Mouse (Mus musculus) thymus, postnatal 14 days (tissue): Measurements from ENCODE around the gene Tpst2.

Experiments
- DNase-seq: peaks from one replicate; pipeline ENCODE4 v3.0.0; 2021

Gene Tpst2

DNA sequence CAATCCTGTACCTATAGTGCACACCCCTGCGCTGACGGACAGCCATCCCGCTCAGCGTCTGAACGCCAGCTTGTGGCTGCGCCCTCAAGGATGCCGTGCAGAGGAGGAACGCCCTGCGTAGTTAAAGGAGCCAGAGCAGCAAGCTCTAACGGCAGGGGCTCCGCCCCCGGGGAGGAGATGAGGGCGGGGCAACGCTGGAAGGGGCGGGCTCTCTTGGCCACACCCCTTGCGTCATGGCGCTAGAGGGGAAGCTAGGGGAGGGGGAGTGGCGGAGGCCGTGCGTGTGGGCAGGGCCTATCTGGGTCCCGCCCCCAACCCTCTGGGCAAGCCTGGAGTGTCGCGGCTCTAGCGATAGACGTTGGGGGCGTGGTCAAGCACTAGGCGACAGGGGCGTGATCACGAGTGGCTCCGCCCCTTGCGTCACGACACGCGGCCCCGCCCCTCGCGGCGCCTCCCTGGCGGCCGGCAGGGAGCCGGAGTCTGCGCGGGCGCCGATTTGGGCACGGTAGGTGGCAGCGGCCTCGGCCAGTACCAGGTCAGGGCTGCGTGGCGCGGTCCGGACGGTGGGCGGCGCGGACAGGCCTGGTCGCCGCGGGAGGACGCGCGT lies at the start of gene Tpst2:
Tpst2 (plus strand) TSS at position 425 of the 607 bp plus-strand sequence.
- peak; percentile 100 for DNase-seq

DNA sequence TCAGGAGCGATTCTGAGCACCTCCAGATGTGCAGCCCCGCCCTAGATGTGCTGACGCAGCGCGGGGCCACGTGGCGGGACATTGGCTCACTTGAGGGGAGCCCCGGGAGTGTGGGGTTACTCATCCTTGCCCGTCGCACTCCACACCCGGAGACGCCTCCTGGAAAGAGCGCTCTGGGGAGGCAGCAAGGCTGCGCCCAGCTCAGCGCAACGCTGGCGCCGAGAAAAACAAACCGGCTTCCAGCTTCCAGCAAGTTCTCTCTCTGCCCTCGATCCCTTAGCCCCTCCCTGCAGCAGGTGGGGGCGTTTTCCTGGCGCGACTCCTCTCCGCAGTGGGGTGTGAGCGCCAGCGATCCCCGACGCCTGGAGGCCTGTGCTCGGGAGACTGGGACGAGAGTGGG lies 49.1 kb upstream of the Tpst2 start:
- no peak for DNase-seq

GRCm38 (mm10) chr5:112227898-112228239 lies 48.6 kb upstream of the Tpst2 start:
- no peak for DNase-seq

DNA sequence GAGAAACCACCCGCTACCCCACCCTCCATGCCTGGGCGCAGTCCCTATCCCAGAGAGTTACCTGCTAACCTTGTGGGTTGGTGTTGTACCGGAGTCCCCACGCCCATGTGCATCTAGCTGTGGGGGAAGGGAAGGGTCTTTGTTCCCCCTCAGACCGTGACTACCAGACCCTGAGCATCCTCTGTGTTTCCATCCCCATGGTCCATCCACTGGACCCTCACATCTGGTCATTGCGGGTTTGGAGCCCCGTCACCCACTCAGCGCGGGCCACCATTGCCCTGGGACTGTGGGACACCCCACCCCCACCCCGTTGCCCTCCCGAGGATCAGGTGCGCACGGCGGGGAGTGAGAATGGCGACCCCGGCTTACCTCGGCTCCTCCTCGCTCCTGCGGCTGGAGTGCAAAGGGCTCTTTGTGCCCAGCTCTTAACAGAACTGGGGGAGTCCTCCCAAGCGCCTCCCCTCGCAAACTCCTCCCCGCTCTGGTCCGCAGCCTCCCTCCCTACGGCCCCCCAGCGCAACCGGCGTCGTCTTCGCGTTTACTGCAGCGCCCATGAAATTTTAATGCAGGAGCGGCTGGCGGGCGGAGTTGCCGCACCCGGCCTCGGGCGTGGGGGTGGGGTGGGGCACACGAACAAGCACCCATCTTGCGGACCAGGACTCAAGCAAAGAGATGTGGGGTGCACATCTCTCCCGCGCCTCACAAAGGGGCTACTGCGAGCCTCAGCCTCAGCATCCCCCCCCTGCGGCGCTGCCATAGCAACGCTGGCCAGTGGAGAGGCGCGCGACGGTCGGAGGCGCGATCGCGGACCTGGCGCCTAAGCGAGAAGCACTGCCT lies 48.0 kb upstream of the Tpst2 start:
- no peak for DNase-seq

DNA sequence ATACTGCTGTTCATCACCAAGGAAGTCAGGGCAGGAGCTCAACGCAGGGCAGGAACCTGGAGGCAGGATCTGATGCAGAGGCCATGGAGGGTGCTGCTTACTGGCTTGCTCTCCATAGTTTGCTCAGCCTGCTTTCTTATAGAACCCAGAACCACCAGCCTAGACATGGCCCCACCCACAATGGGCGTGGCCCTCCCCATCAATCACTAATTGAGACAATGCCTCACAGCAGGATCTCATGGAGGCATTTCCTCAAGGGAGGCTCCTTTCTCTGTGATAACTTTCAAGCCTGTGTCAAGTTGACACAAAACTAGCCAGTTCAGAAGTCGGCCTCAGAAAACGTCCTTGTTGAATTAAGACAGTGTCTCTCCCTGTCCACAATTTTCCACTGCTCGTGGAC lies 40.7 kb upstream of the Tpst2 start:
- DNase-seq = no peak

GRCm38 (mm10) chr5:112236631-112237030 lies 39.9 kb upstream of the Tpst2 start:
- DNase-seq = no peak

DNA sequence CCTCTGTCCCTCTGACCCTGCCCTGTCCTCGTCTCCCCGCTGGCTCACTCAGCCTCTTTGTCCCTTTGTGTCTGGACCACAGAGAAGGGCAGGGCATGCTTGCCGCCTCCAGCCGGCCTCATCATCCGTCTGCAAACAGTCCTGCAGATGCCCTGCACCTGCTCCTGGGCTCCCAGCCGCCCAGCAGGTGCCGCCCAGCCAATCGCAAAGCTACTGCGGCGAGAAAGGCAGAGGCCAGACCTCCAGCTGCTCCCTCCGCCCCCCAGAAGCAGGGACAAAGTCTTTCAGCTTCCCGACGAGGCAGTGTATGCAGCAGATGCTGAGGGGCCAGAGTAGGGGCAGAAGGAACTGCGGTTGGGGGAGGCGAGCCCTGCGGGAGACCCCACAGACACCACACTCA lies 39.1 kb upstream of the Tpst2 start:
- peak; percentile 75 for DNase-seq

DNA sequence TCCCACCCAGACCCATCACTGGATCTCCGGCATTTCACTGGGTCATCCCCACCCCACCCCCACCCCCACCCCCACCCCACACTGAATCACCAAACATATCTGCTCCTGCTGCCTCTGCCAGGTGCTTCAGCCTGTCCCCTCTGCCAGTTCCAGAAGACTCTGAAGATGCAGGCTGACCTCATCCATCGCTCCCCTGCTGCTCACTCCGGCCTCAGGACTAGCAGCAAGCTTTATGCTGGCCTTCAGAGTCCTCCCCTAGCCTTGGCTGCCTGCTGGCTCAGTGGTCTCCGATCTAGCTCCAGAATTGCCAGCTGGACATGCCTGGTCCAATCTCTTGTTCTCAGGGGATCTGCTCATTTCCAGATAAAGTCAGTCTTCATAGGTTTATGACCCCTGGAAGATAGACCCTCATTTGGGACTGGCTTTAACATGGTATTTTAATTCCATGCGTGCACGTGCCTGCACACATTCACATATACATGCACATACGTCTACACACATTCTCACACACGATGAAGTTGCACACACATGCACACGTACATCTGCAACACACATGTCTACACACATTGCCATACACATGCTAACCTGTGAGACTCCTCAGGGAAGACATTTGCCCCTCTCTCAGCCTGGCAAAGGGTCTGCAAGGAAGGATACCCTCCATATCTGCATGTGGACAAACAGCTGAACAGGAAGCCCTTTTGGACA lies 38.5 kb upstream of the Tpst2 start:
- no peak for DNase-seq

DNA sequence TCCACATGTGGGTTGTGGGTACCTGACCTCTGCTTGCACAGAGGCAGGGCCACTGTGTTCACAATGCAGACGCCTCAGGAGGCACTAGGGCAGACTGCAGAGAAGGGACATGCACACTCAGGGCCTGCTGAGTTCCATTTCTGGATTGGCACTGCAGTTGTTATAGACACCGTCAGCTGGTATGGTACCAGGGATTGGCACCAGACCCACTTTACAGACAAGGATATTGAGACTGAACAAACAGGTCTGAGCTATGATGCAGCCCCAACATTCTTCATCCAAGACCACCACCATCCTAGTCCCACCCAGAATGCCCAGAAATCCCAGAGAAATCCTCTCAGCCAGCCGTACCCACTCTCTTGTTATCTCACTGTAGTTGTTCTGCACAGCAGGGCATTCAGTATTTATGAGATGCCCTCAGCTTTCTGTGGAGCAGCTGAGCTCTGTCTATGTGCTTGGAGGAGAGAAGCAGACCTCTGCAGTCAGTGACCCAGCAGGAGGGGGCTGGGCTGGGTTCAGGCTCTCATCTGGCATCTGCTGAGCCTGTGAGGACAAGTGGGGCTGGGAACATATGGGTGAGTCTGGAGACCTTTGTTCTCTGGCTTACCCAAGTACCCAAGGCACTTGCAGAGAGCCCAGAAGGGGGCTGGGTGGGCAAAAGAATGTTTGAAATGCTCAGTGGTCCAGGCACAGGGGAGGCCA lies 37.6 kb upstream of the Tpst2 start:
- DNase-seq = no peak

GRCm38 (mm10) chr5:112240761-112241160 lies 35.7 kb upstream of the Tpst2 start:
- peak; percentile 90 for DNase-seq

DNA sequence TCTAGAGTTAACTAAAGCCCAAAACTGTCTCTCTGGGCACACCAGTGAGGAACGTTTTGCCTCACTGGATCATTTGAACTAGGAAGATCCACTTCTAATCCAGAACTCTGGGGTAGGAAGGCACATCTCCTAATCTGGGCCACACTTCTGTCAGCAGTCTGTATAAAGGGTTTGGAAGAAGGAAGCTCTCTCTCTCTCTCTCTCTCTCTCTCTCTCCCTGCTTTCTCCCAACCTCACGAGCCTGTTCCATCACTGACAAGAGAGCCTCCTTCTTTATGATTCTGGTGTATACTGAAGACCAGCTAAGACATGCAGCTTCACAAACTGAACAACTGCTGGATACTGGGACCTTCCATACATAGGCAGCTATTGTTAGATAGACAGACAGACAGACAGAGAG lies 34.6 kb upstream of the Tpst2 start:
- DNase-seq = no peak

DNA sequence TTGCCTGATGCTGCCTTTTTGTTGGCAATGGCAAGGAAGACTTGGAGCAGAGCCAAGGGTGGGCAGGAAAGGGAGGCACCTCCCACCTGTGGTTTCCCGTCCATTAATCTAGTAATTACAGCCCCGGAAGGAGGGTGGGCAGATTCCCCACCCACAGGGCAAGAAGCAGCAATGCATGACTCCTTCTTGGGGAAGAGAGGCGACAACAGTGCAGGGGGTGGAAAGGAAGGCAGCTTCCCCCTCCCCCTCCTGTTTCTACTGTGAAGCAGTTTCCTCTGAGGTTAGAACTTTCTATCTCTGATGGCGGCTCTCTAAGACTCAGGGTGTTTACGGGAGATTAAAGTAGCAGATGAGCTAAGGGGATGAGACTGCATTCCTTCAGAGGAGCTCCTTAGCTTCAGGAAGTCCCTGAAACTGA lies 34.1 kb upstream of the Tpst2 start:
- peak; percentile 35 for DNase-seq

- no peak for DNase-seq
These were observed 33.5 kb upstream of the Tpst2 start for GRCm38 (mm10) chr5:112243041-112243440.

DNA sequence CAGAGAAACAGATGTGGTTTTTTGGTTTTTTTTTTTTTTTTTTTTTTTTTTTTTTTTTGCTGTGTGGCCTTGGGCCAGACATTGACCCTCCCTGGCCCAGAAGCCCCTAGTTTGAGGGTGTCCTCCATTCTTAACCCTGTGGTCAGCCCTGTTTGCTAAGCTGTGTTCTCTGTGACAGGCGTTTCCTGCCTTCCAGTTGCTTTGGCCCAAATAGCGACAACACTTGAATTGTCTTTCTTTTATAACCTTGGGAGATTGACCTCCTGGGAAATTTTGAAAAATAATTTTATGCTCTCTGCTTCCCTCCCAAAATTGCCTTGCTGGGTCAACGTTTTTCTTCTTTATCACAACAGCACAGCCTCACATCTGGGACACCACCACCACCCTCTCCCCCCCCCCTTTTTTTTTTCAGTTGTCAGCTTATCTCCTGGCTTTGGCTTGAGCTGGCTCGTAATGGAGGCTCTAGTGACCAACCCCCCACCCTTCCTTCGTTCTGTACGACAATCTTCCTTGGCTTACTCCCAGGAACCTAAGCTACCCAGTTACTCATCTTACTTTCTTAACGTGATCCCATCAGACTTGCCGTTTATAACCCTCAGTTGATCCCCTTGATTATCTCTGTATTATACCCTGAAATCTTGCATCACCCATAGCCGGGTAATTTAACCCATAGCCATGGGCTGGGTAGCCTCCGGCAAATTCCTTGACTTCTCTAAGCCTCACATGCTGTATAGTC lies 32.8 kb upstream of the Tpst2 start:
- DNase-seq = no peak

DNA sequence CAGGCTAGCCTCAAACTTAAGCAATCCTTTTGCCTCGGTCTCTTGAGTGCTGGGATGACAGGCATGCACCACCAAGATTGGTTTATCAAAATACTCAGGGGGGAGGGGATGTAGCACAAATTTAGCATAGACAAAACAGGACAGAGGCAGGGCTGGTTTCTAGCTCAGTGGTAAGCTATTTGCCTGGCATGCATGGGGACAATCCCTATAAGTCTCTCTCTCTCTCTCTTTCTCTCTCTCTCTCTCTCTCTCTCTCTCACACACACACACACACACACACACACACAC lies 32.3 kb upstream of the Tpst2 start:
- no peak for DNase-seq

GRCm38 (mm10) chr5:112244890-112245615 lies 31.4 kb upstream of the Tpst2 start:
- no peak for DNase-seq

- no peak for DNase-seq
These were observed 29.1 kb upstream of the Tpst2 start for GRCm38 (mm10) chr5:112247399-112247798.

DNA sequence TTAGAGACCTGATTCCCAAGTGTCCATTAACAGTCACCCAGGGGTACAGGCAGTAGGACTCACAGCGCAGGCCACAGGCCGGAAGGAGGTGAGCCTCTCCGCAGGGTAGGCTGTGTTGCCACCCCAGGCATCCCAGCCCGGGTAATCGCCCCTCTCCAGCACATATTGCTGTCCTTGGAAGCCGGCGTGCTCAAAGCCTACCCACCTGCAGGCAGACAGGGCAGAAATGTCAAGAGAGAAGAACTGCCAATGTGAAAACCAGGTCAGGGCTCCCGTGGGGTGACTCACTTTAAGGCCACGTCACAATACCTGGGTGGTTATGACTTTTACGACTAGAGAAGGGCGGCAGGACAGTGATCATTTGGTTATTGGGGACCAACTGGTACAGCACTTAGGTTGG lies 27.4 kb upstream of the Tpst2 start:
- DNase-seq = no peak

DNA sequence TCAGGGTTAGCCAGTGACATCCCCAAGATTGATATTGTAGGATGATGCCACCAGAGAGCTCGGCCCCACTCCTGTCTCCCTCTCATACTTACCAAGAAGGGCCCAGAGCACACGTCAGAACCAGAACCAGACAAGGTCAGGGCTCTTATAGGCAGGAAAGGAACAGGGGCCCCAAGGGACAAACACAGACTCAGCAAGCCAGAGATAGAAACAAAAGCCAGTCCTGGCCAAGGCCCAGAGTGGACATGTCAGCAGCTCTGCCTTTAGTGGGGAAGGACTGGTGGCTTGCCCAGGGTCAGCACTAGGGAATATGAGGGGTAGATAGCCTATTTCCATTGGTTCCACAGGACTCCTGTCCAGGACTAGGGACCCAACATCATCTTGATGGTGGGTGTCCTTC lies 24.1 kb upstream of the Tpst2 start, which contains the start of gene Cryba4:
Cryba4 (minus strand) TSS at position 119 of the 400 bp plus-strand sequence.
- DNase-seq = no peak

- no peak for DNase-seq
These were observed 23.3 kb upstream of the Tpst2 start for GRCm38 (mm10) chr5:112253169-112253568.

DNA sequence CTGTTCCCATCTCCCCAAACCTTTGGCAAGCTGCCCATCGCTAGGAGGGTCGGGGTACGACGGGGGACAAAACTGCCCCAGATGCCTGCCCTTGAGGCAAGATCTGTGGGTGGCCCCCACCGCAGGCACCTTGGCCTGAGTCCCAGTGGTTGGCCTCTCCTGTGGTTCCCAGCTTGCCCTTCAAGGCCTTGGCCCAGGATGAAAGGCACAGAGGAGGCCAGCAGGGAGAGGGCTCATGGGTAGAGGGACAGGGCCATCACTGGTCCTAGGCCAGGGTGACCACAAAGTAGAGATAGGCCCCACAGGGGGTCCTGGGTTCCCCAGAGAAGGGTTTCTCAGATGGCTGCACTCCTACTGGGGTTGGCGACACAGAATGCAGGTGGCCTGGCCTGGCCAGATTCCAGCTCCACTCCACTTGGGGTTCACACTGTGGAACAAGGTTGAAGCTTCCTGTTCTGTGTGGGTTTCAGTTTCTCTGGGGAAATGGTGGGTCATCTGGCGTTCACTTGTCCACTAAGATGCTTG lies 22.1 kb upstream of the Tpst2 start:
- no peak for DNase-seq

DNA sequence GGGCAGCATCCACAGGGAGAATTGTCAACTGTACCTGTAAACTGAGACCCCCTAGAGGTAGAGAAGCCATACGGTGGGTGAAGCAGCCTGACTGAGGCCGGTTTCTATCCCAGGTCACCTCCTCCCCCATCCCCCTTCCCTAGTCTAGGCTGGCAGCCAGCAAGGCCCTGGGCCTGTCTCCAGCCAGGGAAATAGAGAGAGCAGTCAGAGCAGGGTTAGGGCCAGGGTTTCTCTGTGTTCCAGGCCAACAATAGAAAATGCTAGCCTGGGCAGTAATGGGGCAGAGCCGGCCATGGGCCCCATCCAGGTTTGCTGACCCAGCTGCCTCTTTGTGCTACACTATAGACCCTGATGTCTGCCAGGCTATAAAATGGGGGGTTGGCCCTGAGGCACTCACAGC lies 21.1 kb upstream of the Tpst2 start, which contains the start of gene Crybb1:
Crybb1 (plus strand) TSS at position 390 of the 400 bp plus-strand sequence.
- DNase-seq = no peak
